Mouse (Mus musculus) heart, postnatal 0 days (tissue): ENCODE results near the gene Ntf5. TPM values are rescaled to one million over a fixed set of nuclear protein-coding genes. Genes with fewer than 3 reads are reported as not detected.
A peak's percentile ranks its signal among the peaks of the same experiment; 100 is the strongest.

Experiments
- ATAC-seq: fragments of 200-750 bp; cut with Nextera tagmentation; 2 replicates; pipeline ENCODE4 v1.8.0; 2017; ENCODE audit warnings: low read depth, moderate number of reproducible peaks, moderate library complexity; ENCODE audit not compliant: insufficient read depth
- DNase-seq: peaks from one replicate; pipeline ENCODE4 v3.0.0-alpha.2; 2016; ENCODE audit warnings: low spot score
- H3K27ac ChIP-seq: fragments of 300-500 bp; sonication (generic); 2 replicates; pipeline ENCODE4 v1.5.1; 2014; ENCODE audit warnings: low read depth, mild to moderate bottlenecking
- H3K27me3 ChIP-seq: fragments of 300-500 bp; sonication (generic); 2 replicates; pipeline ENCODE4 v1.6.1; 2014; ENCODE audit warnings: low read length, mixed read lengths; ENCODE audit not compliant: control insufficient read depth, insufficient read depth
- H3K36me3 ChIP-seq: fragments of 300-500 bp; sonication (generic); replicated peaks from 2 replicates; pipeline ENCODE4 v1.6.1; 2014; ENCODE audit warnings: low read length, mixed read lengths; ENCODE audit not compliant: control insufficient read depth, insufficient read depth
- H3K4me1 ChIP-seq: fragments of 300-500 bp; sonication (generic); 2 replicates; pipeline ENCODE4 v1.6.1; 2014; ENCODE audit warnings: antibody characterized with exemption; ENCODE audit not compliant: control insufficient read depth, insufficient read depth
- H3K4me2 ChIP-seq: fragments of 300-500 bp; sonication (generic); 2 replicates; pipeline ENCODE4 v1.6.1; 2014; ENCODE audit warnings: low read depth, mild to moderate bottlenecking, low read length, moderate library complexity
- H3K4me3 ChIP-seq: fragments of 300-500 bp; sonication (generic); 2 replicates; pipeline ENCODE4 v1.5.1; 2014; ENCODE audit warnings: low read depth, low read length
- H3K9ac ChIP-seq: fragments of 300-500 bp; sonication (generic); replicated peaks from 2 replicates; pipeline ENCODE4 v1.6.1; 2014; ENCODE audit warnings: low read depth, low read length, mixed read lengths
- H3K9me3 ChIP-seq: fragments of 300-500 bp; sonication (generic); replicated peaks from 2 replicates; pipeline ENCODE4 v1.6.1; 2016; ENCODE audit warnings: low read length; ENCODE audit not compliant: control insufficient read depth
- CTCF ChIP-seq: IDR thresholded peaks from 2 replicates; pipeline ENCODE4 v1.5.1; 2016; ENCODE audit warnings: antibody characterized with exemption, control low read depth, low read depth
- EP300 ChIP-seq: IDR thresholded peaks from 2 replicates; pipeline ENCODE4 v1.6.1; 2016; ENCODE audit warnings: antibody characterized with exemption, low read depth
- WGBS: fragments of 180-500 bp; shearing (Covaris S2); extraction: QIAGEN DNeasy Blood & Tissue Kit; methylation state at CpG from one replicate; pipeline ENCODE4 v1.1.7; 2014; 5-methylcytosine and 5-hydroxymethylcytosine counted together
- polyA plus RNA-seq: library from polyadenylated mRNA; unstranded; fragments of >200 nt; fragmentation: Nextera tagmentation; extraction: Ambion mirVana; gene quantifications from 2 replicates; pipeline ENCODE4 v1.2.1, GENCODE M21; 2015
- total RNA-seq: library from RNA; depleted of rRNA; stranded (reverse); fragments of >200 nt; gene quantifications from 2 replicates; pipeline ENCODE4 v1.2.3, GENCODE M21; 2014; ENCODE audit warnings: low replicate concordance

Gene Ntf5
- total and polyA plus RNA-seq, 2 experiments from 2014 or later, result 0.15 TPM; not detected in 1

DNA sequence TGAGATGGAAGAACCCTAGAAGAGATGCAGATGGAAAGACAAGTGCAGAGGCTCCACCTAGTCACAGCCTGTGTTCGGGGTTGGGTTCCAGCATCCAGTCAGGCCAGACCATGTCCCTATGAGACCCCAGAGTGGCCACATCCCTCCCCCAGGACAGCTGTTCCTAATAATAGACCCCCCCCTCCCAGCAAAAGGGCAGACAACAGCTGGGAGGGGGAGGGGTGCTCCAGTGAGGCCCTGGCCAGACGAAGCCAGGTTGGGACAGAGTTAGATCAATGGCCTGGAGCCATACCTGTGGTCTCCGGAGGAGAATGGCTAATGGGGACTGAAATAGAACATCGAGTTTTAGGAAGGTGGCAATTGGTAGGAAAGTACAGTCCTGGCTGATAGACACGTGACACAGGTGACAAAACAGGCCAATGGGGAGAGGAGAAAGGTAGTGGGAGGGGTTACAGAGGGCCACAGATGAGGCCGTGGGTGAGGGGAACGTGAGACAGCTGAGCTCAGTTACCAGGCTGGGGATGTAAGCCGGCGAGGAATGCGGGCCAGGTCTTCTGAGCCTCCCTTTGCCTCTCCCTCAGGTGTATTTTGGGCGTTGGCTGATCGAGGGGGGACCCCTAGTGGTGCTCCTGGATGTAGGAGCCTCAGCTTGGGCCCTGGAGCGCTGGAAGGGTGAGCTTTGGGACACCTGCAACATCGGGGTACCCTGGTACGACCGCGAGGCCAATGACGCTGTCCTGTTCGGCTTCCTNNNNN is 24.2 kb downstream of the Ntf5 start, which contains the start of gene Ruvbl2:
Gene Ruvbl2 (minus strand): TSS at position 576 of the 756 bp plus-strand sequence.
- 39% methylated on average over 18 of the region's 19 CpGs for WGBS
- DNase-seq, result no peak

GRCm38 (mm10) chr7:45443526-45444420 is 30.3 kb downstream of the Ntf5 start:
- DNase-seq (no peak), ATAC-seq (no peak)
- Histone ChIP-seq H3K9me3 (no peaks in the 10 kb centered on the region), H3K4me1 (no peaks in the 10 kb centered on the region), H3K36me3 (peaks cover 79% of the 10 kb centered on the region), H3K4me3 (no peak overlapping the region), H3K4me2 (no peak overlapping the region), H3K27me3 (no peaks in the 10 kb centered on the region), H3K9ac (no peak overlapping the region), H3K27ac (no peak overlapping the region)
- TF ChIP-seq EP300, result no peak
- TF ChIP-seq CTCF, result no peak
- 76% methylated on average over 22 of the region's 22 CpGs for WGBS

More for the DNA sequence above, 24.2 kb downstream of the Ntf5 start, which contains the start of gene Ruvbl2:
- no peak within 1 kb of the TSS; the same call in 1 of the 2 replicates for H3K4me2 ChIP-seq
- no peak for ATAC-seq
- H3K27ac ChIP-seq, result no peak within 1 kb of the TSS
- peaks cover 30% of the 10 kb centered on the region for H3K36me3 ChIP-seq
- H3K27me3 ChIP-seq, result no peaks in the 10 kb centered on the region
- TF ChIP-seq EP300, result no peak
- TF ChIP-seq CTCF, result peak; percentile 32; the same call in 1 of the 2 replicates
- no peak within 1 kb of the TSS for H3K4me3 ChIP-seq
- H3K9me3 ChIP-seq, result no peaks in the 10 kb centered on the region
- no peak within 1 kb of the TSS for H3K9ac ChIP-seq
- peaks cover 29% of the 10 kb centered on the region for H3K4me1 ChIP-seq

- H3K4me3 ChIP-seq, result no peak overlapping the region
- H3K4me2 ChIP-seq, result no peak overlapping the region
- H3K27me3 ChIP-seq, result no peaks in the 10 kb centered on the region
- peaks cover 70% of the 10 kb centered on the region for H3K36me3 ChIP-seq
- H3K9ac ChIP-seq, result no peak overlapping the region
- ATAC-seq (no peak), DNase-seq (no peak)
- no peak overlapping the region for H3K27ac ChIP-seq
- TF ChIP-seq CTCF (no peak), EP300 (no peak)
- H3K4me1 ChIP-seq, result no peaks in the 10 kb centered on the region
- H3K9me3 ChIP-seq, result no peaks in the 10 kb centered on the region
Measured at GRCm38 (mm10) chr7:45446589-45446988, 33.1 kb downstream of the Ntf5 start.

- no peak overlapping the region for H3K4me2 ChIP-seq
- no peak overlapping the region for H3K27ac ChIP-seq
- peak; percentile 74 for DNase-seq
- no peaks in the 10 kb centered on the region for H3K9me3 ChIP-seq
- 0 out of 2 replicates have a peak overlapping the region, but pooled peaks have one; percentile 22 for H3K9ac ChIP-seq
- no peaks in the 10 kb centered on the region for H3K27me3 ChIP-seq
- no peak overlapping the region for H3K4me3 ChIP-seq
- TF ChIP-seq EP300, result no peak
- TF ChIP-seq CTCF, result peak; percentile 58
- peak; percentile 61 for ATAC-seq
- peaks cover 73% of the 10 kb centered on the region for H3K36me3 ChIP-seq
- H3K4me1 ChIP-seq, result no peaks in the 10 kb centered on the region
- 31% methylated on average over 11 of the region's 11 CpGs for WGBS
Measured at GRCm38 (mm10) chr7:45447325-45447990, 34.0 kb downstream of the Ntf5 start.

GRCm38 (mm10) chr7:45449974-45450373 is 36.5 kb downstream of the Ntf5 start:
- Histone ChIP-seq H3K36me3 (peaks cover 71% of the 10 kb centered on the region), H3K9me3 (no peaks in the 10 kb centered on the region), H3K4me3 (no peak overlapping the region), H3K27me3 (no peaks in the 10 kb centered on the region), H3K4me1 (no peaks in the 10 kb centered on the region), H3K27ac (no peak overlapping the region), H3K9ac (no peak overlapping the region), H3K4me2 (no peak overlapping the region)
- DNase-seq (no peak), ATAC-seq (no peak)
- TF ChIP-seq EP300 (no peak), CTCF (no peak)
- WGBS, result 92% methylated on average over 1 of the region's 1 CpGs
